Mouse (Mus musculus): Measurements from ENCODE around the gene Selenos. TPM values are rescaled to one million over a fixed set of nuclear protein-coding genes. Genes with fewer than 3 reads are reported as not detected.

The Selenos gene
- polyA plus RNA-seq, 1 experiment from 2014 or later = 85.9 TPM

DNA sequence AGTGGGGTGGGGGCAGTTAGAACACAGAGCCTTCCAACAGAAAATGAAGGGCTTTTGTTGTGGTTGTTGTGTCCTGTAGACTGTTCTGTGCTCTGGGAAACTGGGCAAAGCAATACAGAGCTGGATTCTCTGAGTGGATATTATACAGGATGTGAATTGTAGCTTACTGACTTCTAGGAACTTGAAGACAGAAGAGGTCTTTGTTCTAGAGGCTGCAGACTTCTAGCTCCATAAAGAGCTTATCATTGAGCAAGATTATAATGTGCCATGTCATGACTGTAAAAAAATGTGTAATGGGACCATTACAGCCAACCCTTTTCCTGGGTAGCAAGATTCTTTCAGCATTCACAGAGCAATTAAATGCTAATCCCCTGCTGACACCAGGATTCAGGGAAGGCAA, 56.7 kb downstream of the Selenos start:
- Histone ChIP-seq H3K4me1 (ENCODE audit: control insufficient read depth, insufficient read depth, low read length) (peaks cover 7% of the 10 kb centered on the region; the same call in 1 of the 2 replicates), H3K4me3 (ENCODE audit: low read depth, low read length) (no peak overlapping the region), H3K4me2 (no peak overlapping the region), H3K9me3 (ENCODE audit: control insufficient read depth, low read length) (no peaks in the 10 kb centered on the region), H3K27me3 (ENCODE audit: control insufficient read depth, insufficient read depth, low read length) (no peaks in the 10 kb centered on the region), H3K36me3 (ENCODE audit: control insufficient read depth, insufficient read depth, low read length) (peaks cover 3% of the 10 kb centered on the region), H3K9ac (ENCODE audit: low read length) (no peak overlapping the region), H3K27ac (ENCODE audit: low read depth, low read length) (no peak overlapping the region; the same call in 1 of the 2 replicates)
- ATAC-seq (ENCODE audit: low FRiP score) (no peak), DNase-seq (ENCODE audit: low spot score, missing footprints) (peak; percentile 76)

DNA sequence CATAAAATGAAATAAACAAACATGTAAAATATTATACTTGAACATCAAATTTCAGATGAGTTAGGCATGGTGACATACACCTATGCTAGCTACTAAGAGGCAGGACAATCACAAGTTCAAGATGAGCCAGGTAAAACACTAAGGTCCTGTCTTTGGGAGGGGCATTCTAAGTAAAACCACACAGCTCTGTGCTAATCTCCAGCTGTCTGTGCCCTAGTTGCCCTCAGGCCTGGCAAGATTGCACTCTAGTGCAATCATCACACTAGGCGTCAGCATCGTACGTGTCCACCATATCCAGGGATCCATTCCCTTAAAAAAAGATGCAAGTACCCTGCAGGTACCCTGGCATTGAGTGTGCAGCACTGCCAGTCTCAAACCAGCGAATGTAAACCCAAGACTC, 57.9 kb downstream of the Selenos start:
- H3K27ac ChIP-seq (ENCODE audit: low read depth, low read length) = no peak overlapping the region
- 95% methylated on average over 4 of the region's 4 CpGs for WGBS
- no peak for ATAC-seq (ENCODE audit: low FRiP score)
- no peak overlapping the region for H3K4me3 ChIP-seq (ENCODE audit: low read depth, low read length)
- H3K4me2 ChIP-seq = no peak overlapping the region
- no peak overlapping the region for H3K9ac ChIP-seq (ENCODE audit: low read length)
- no peaks in the 10 kb centered on the region for H3K27me3 ChIP-seq (ENCODE audit: control insufficient read depth, insufficient read depth, low read length)
- H3K4me1 ChIP-seq (ENCODE audit: control insufficient read depth, insufficient read depth, low read length) = peaks cover 7% of the 10 kb centered on the region; the same call in 1 of the 2 replicates
- DNase-seq (ENCODE audit: low spot score, missing footprints) = peak; percentile 41
- H3K9me3 ChIP-seq (ENCODE audit: control insufficient read depth, low read length) = no peaks in the 10 kb centered on the region
- no peaks in the 10 kb centered on the region for H3K36me3 ChIP-seq (ENCODE audit: control insufficient read depth, insufficient read depth, low read length)

DNA sequence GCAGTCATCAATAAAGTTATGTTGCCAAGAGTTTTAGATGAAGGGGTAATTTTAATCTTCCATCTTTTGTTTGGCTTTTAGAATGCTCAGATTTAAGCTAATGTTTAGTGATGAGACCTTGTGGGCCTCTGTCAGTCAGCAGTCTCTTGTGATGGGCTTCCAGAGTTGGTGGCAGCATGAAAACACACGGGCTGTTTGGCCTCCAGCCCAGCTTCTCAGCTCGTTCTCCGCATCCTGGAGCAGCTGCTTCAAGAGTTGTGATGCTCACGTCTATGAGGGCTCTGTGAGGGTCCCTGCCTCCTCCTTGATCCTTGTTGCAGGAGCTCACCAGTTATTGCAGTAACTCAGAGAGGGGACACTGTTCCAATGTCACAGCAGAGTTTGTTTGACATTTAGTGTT, 58.9 kb downstream of the Selenos start:
- H3K4me2 ChIP-seq = no peak overlapping the region
- 80% methylated on average over 4 of the region's 4 CpGs for WGBS
- H3K9me3 ChIP-seq (ENCODE audit: control insufficient read depth, low read length) = no peaks in the 10 kb centered on the region
- H3K27ac ChIP-seq (ENCODE audit: low read depth, low read length) = no peak overlapping the region
- no peak overlapping the region for H3K4me3 ChIP-seq (ENCODE audit: low read depth, low read length)
- no peak for ATAC-seq (ENCODE audit: low FRiP score)
- no peak overlapping the region for H3K9ac ChIP-seq (ENCODE audit: low read length)
- peaks cover 7% of the 10 kb centered on the region; the same call in 1 of the 2 replicates for H3K4me1 ChIP-seq (ENCODE audit: control insufficient read depth, insufficient read depth, low read length)
- H3K27me3 ChIP-seq (ENCODE audit: control insufficient read depth, insufficient read depth, low read length) = no peaks in the 10 kb centered on the region
- DNase-seq (ENCODE audit: low spot score, missing footprints) = peak; percentile 75
- H3K36me3 ChIP-seq (ENCODE audit: control insufficient read depth, insufficient read depth, low read length) = no peaks in the 10 kb centered on the region

DNA sequence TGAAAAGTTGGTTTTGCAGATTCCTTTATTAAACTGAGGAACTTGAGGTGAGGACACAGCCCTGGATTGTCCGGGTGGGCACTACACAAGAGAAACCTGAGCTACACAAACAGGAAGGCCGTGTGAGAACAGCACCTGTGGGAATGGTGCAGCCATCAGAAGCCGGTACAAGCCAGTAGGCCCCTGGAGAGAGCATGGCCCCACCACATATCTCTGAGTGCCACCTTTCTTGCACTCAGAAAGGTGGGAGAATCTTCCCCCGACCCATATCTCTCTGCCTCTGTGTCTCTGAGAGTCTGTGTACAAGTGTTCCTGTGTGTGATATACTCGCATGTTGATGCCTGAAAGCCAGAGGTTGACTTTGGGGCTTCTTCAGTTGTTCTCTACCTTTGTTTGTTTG, 59.4 kb downstream of the Selenos start:
- Histone ChIP-seq H3K9ac (ENCODE audit: low read length) (no peak overlapping the region), H3K4me2 (no peak overlapping the region), H3K4me1 (ENCODE audit: control insufficient read depth, insufficient read depth, low read length) (peaks cover 7% of the 10 kb centered on the region; the same call in 1 of the 2 replicates), H3K27ac (ENCODE audit: low read depth, low read length) (no peak overlapping the region), H3K9me3 (ENCODE audit: control insufficient read depth, low read length) (no peaks in the 10 kb centered on the region), H3K4me3 (ENCODE audit: low read depth, low read length) (no peak overlapping the region), H3K27me3 (ENCODE audit: control insufficient read depth, insufficient read depth, low read length) (no peaks in the 10 kb centered on the region), H3K36me3 (ENCODE audit: control insufficient read depth, insufficient read depth, low read length) (no peaks in the 10 kb centered on the region)
- 90% methylated on average over 5 of the region's 5 CpGs for WGBS
- no peak for ATAC-seq (ENCODE audit: low FRiP score)
- no peak for DNase-seq (ENCODE audit: low spot score, missing footprints)

Other genes starting within 250 kb of the Selenos start
- gene Pcsk6, start 217.9 kb upstream of the Selenos start, polyA plus RNA-seq (2014; fragmentation: Nextera tagmentation; extraction: Ambion mirVana) = 0.69 and 0.85 TPM in 2 replicates
- gene Gm45213, start 36.0 kb upstream of the Selenos start, polyA plus RNA-seq (2014; fragmentation: Nextera tagmentation; extraction: Ambion mirVana) = not detected in 2 replicates
- gene Snrpa1, start 20.6 kb upstream of the Selenos start, polyA plus RNA-seq (2014; fragmentation: Nextera tagmentation; extraction: Ambion mirVana) = 230 and 247 TPM in 2 replicates
- 18.4 and 20.4 TPM in 2 replicates for gene Chsy1, start 29.9 kb downstream of the Selenos start, polyA plus RNA-seq (2014; fragmentation: Nextera tagmentation; extraction: Ambion mirVana)